Mouse (Mus musculus) kidney, adult 9 months (tissue): ENCODE measurements around the gene Por.

Experiments used
- DNase-seq: peaks from one replicate; pipeline ENCODE4 v3.0.0; 2022

Gene Por

GRCm38 (mm10) chr5:135730278-135730677 is 60.4 kb downstream of the Por start:
- no peak for DNase-seq

DNA sequence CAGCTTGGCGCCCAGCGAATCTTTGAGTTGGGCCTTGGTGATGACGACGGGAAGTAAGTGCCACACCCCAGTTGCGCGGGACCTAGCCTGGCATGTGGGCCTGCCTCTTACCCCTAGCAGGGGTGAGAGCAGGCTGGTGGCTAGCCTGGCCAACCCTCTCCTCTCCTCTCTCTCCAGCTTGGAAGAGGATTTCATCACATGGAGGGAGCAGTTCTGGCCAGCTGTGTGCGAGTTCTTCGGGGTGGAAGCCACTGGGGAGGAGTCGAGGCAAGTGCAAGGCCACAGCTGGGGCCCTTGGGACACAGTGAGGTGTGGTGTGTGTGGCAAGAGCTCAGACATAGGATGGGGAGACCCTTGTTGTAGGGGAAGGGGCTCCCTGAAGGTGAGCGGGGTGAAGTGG is 61.1 kb downstream of the Por start:
- no peak for DNase-seq

DNA sequence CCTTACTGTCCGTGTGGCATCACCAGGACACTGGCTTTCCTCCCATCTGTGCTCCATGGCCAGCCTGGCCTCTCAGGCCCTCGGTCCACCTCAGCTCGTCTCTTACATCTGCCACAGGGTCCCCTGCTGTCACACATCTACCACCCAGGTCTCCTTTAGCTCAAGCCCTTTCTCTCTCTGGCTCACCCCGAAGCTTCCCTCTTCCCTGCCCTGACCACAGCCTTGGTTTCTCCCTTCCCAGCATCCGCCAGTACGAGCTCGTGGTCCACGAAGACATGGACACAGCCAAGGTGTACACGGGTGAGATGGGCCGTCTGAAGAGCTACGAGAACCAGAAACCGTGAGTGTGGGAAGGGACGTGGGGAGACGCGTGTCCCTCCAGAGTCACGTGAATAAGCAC is 61.5 kb downstream of the Por start:
- DNase-seq = no peak

DNA sequence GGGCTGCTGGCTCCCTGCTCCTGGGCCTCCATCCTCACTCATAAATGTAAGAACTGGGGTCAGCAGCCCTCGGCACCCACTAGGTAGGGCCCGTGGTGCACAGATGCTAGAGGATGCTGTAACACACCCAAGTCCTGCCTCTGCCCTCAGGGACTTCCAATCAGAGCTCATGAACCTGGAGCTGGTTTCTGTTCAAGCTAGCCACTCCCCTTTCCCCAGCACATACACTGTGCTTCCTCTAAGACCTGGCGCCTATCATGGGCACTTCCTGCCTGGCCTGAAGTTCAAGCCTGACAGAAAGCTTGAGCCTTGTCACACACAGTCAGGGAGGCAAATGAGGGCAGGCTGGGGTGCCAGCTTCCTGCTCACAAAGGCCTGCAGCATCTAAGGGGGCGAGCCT is 63.2 kb downstream of the Por start:
- no peak for DNase-seq

- peak; percentile 15 for DNase-seq
Observed at GRCm38 (mm10) chr5:135734057-135734680, 64.3 kb downstream of the Por start.

- DNase-seq = peak; percentile 40
Observed at GRCm38 (mm10) chr5:135735741-135736140, 65.9 kb downstream of the Por start.

DNA sequence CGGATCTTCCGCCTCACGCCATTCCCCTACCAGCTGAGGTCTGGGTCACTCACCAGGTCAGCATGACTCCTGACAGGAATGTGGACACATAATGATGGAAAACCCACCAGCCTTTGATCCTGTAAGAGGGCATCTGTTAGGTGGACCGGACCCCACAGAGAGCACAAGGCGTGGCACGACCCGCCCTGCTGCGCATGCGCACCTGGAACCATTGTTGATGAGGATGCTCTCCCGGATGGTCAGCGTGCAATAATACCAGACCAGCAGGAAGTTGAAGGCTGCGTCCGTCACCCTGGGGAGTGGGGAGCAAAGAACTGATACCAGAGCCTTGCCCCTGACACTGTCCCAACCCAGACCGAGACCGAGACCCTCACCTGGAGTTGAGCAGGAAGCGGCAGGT is 66.7 kb downstream of the Por start:
- peak; percentile 5 for DNase-seq

GRCm38 (mm10) chr5:135737154-135737553 is 67.3 kb downstream of the Por start:
- DNase-seq = peak; percentile 31

GRCm38 (mm10) chr5:135738266-135738665 is 68.4 kb downstream of the Por start:
- DNase-seq = peak; percentile 6

- peak; percentile 85 for DNase-seq
Observed at GRCm38 (mm10) chr5:135742156-135742555, 72.3 kb downstream of the Por start.

DNA sequence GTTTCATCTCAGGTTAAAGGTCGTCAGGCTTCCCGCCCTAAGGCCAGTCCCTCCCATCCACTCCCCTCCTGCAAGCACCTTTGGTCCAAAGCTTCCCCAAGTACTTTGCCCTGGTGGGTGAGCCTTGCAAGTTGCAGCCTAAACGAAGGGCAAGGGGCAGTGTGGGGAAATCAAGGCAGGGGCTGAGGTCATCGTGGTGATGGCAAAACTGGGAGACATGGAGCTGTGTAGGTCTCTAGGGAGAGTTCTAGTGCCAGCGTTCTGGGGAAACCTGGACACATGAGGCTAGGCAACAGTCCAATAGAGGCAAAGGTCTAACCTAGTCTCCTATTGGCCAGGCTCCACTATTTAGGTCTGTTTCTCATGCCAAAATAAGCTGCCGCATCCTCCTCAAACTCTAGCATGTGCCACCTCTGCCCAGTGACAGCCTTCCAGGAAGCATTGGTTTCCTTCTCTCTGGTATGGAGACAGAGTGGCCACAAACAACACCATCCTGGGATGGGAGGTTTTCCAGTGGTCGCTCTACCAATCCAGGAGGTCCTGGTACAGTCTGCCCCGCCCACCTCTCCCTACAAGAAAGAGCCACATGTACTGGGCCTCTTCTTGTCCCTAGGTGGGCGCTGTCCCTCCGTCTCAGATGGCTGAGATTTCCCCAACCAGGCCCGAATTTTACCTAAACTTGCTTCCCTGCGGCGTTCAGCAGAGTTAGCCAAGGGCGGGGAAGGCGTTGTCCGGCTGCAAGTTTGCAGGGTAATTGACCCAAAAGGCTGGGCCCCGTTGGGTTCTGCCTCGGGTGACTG is 73.3 kb downstream of the Por start:
- DNase-seq = peak; percentile 81

DNA sequence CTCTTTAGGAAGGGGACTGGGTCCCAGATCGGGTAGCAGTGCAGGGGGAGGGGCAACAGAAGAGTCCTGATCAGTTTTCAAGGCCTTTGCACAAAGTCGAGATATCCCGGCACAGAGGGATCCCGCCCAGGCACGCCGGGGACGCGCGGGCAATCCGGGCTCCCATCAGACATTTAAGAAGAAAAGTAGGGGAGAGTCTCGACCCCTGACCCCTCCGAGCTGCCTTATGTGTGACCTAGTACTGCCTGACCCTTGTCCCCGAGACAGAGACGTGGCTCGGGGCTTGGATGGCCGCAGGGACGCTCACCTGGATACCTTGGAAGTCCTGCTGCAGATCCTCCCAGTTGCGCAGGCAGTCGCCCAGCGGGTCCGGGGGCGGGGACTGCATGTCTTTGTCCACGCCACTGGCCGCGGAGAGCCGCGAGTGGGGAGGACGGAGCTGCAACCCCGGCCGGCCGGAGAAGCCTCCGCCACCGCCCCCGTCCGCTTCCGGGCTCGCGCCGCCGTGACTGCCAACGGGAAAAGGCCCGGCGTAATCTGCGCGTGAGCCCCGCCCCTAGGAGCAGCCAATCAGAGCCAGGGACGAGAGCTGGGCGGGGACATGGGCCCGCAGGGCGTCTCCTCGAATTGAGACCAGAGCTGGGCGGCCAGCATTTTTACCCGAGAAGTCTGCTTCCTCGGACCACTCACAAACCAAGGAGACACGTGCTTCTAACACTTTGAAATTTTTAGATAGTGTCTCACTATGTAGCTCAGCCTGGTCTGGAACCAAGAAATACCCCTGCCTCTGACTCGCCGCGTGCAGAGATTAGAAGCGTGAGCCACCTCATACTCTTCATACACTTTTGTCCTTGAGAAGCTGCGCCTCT is 74.1 kb downstream of the Por start, which contains the start of gene Tmem120a:
Gene Tmem120a, minus strand, starts transcription at position 708 of the 869 bp plus-strand sequence.
- DNase-seq = peak; percentile 98

GRCm38 (mm10) chr5:135744742-135745141 is 74.9 kb downstream of the Por start:
- no peak for DNase-seq

GRCm38 (mm10) chr5:135751041-135751440 is 81.2 kb downstream of the Por start:
- no peak for DNase-seq

GRCm38 (mm10) chr5:135751595-135751994 is 81.8 kb downstream of the Por start:
- no peak for DNase-seq

- DNase-seq = no peak
Observed at GRCm38 (mm10) chr5:135761881-135762280, 92.0 kb downstream of the Por start.

DNA sequence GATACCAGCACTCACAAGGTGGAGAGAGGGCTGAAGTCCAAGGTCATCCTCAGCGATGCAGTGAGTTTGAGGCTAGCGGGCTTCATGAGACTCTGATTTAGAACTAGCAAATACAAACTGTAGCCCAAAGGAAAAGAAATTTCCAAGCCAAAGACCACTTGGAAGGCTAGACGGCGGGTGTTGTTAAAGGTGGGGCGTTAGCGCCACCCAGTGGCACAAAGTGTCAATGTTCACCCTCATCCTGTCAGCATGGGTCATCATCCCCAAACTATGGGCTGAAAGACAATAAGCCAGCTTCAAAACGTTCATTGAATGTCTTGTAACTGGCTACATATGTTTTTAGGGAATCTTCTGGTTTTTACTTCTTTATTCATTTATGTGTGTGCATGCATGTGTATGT is 93.7 kb downstream of the Por start:
- peak; percentile 74 for DNase-seq

GRCm38 (mm10) chr5:135764971-135765370 is 95.1 kb downstream of the Por start:
- DNase-seq = no peak

- DNase-seq = no peak
Observed at GRCm38 (mm10) chr5:135772519-135772918, 102.7 kb downstream of the Por start.

- peak; percentile 65 for DNase-seq
Observed at GRCm38 (mm10) chr5:135776546-135776945, 106.7 kb downstream of the Por start.

DNA sequence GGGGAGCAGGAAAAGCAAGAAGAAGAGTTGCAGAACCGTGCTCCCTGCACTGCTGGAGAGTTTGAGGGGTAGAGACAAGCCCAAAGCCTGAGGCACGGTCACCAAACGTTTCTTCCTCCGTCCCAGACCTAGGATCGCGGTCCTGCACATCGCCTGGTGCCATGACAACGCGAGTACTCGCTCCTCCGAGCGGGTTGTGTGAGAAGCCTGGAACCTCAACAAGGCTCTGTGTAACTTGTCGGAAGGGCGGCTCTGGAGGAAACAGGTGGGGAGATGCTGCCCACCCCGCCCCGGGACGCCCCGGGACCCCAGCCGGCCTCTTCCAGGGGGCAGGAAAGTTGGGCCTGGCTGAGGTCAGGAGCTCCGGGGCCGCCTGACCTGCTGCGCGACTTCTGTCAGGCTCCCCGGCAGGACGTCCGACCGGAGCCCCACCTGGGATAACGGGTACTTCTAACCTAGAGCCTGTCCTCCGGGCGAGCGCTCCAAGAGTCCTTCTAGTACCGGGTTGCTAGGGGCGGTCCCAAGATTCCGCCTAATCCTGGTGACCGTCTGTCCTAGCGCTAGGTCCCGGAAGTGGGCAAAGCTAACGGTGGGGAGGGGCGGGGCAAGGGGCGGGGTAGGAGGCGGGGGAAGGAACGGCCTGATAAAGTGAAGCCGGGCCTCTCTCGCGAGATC is 108.1 kb downstream of the Por start, which contains the start of gene Styxl1:
Gene Styxl1, minus strand, starts transcription at position 590 of the 675 bp plus-strand sequence.
- DNase-seq = no peak
